Mouse (Mus musculus) midbrain, embryonic 11.5 days (tissue): ENCODE results near the gene Espl1. TPM values are rescaled to one million over a fixed set of nuclear protein-coding genes. Genes with fewer than 3 reads are reported as not detected.
"Not testable (repeated sequence)": the region's sequence is repeated elsewhere in the genome, so short reads cannot be mapped to it uniquely, and the experiment has no call there.

Experiments used
- ATAC-seq: fragments of 200-750 bp; cut with Nextera tagmentation; 2 replicates; pipeline ENCODE4 v1.8.0; 2017; ENCODE audit warnings: moderate TSS enrichment, moderate library complexity; ENCODE audit not compliant: low FRiP score
- DNase-seq: peaks from one replicate; pipeline ENCODE4 v3.0.0; 2015; ENCODE audit warnings: low spot score; ENCODE audit errors: missing footprints
- H3K27ac ChIP-seq: fragments of 300-500 bp; sonication (generic); 2 replicates; pipeline ENCODE4 v1.5.1; 2014; ENCODE audit warnings: low read depth, low read length
- H3K27me3 ChIP-seq: fragments of 300-500 bp; sonication (generic); 2 replicates; pipeline ENCODE4 v1.6.1; 2014; ENCODE audit warnings: mild to moderate bottlenecking, low read length, moderate library complexity, mixed read lengths; ENCODE audit not compliant: control insufficient read depth, insufficient read depth
- H3K36me3 ChIP-seq: fragments of 300-500 bp; sonication (generic); 2 replicates; pipeline ENCODE4 v1.6.1; 2014; ENCODE audit warnings: mild to moderate bottlenecking, low read length, moderate library complexity, mixed read lengths; ENCODE audit not compliant: control insufficient read depth, insufficient read depth
- H3K4me1 ChIP-seq: fragments of 300-500 bp; sonication (generic); 2 replicates; pipeline ENCODE4 v1.6.1; 2014; ENCODE audit warnings: low read length; ENCODE audit not compliant: control insufficient read depth, insufficient read depth
- H3K4me2 ChIP-seq: fragments of 300-500 bp; sonication (generic); 2 replicates; pipeline ENCODE4 v1.6.1; 2014; ENCODE audit warnings: mild to moderate bottlenecking, moderate library complexity
- H3K4me3 ChIP-seq: fragments of 300-500 bp; sonication (generic); 2 replicates; pipeline ENCODE4 v1.5.1; 2014; ENCODE audit warnings: low read depth, low read length
- H3K9ac ChIP-seq: fragments of 300-500 bp; sonication (generic); 2 replicates; pipeline ENCODE4 v1.6.1; 2014; ENCODE audit warnings: low read length
- H3K9me3 ChIP-seq: fragments of 300-500 bp; sonication (generic); 2 replicates; pipeline ENCODE4 v1.6.1; 2016; ENCODE audit warnings: low read length; ENCODE audit not compliant: control insufficient read depth
- WGBS: fragments of 180-500 bp; shearing (Covaris S2); extraction: QIAGEN DNeasy Blood & Tissue Kit; methylation state at CpG from one replicate; pipeline ENCODE4 v1.1.7; 2014; 5-methylcytosine and 5-hydroxymethylcytosine counted together
- polyA plus RNA-seq: library from polyadenylated mRNA; unstranded; fragments of >200 nt; fragmentation: Nextera tagmentation; extraction: Ambion mirVana; gene quantifications from 2 replicates; pipeline ENCODE4 v1.2.1, GENCODE M21; 2014

The Espl1 gene
- polyA plus RNA-seq, 1 experiment from 2014 or later, result 33.3 TPM

GRCm38 (mm10) chr15:102316263-102316662 is 20.2 kb downstream of the Espl1 start:
- peak; percentile 86 for DNase-seq
- H3K9ac ChIP-seq, result no peak overlapping the region
- H3K9me3 ChIP-seq, result no peaks in the 10 kb centered on the region
- H3K4me2 ChIP-seq, result no peak overlapping the region
- H3K27me3 ChIP-seq, result no peaks in the 10 kb centered on the region
- 91% methylated on average over 6 of the region's 6 CpGs for WGBS
- H3K4me1 ChIP-seq, result no peaks in the 10 kb centered on the region
- no peak overlapping the region for H3K27ac ChIP-seq
- H3K36me3 ChIP-seq, result peaks cover 31% of the 10 kb centered on the region
- ATAC-seq, result no peak
- no peak overlapping the region for H3K4me3 ChIP-seq

GRCm38 (mm10) chr15:102324654-102325473 is 28.8 kb downstream of the Espl1 start:
- peak overlapping the region; percentile 81; the same call in 1 of the 2 replicates for H3K4me2 ChIP-seq
- ATAC-seq, result no peak
- peaks cover 16% of the 10 kb centered on the region for H3K36me3 ChIP-seq
- H3K9ac ChIP-seq, result no peak overlapping the region
- H3K4me3 ChIP-seq, result no peak overlapping the region
- WGBS, result 69% methylated on average over 12 of the region's 12 CpGs
- DNase-seq, result no peak
- no peak overlapping the region for H3K27ac ChIP-seq
- no peaks in the 10 kb centered on the region for H3K27me3 ChIP-seq
- no peaks in the 10 kb centered on the region for H3K9me3 ChIP-seq
- H3K4me1 ChIP-seq, result peaks cover 8% of the 10 kb centered on the region

- no peaks in the 10 kb centered on the region for H3K27me3 ChIP-seq
- peak; percentile 96 for DNase-seq
- peak; percentile 93 for ATAC-seq
- H3K4me1 ChIP-seq, result peaks cover 8% of the 10 kb centered on the region
- H3K27ac ChIP-seq, result peak within 1 kb of the TSS; percentile 30; the same call in 1 of the 2 replicates
- H3K4me3 ChIP-seq, result peak within 1 kb of the TSS; percentile 87
- H3K36me3 ChIP-seq, result peaks cover 11% of the 10 kb centered on the region
- H3K9me3 ChIP-seq, result no peaks in the 10 kb centered on the region
- peak within 1 kb of the TSS; percentile 86 for H3K9ac ChIP-seq
- H3K4me2 ChIP-seq, result peak within 1 kb of the TSS; percentile 81
- under 1% methylated on average over 40 of the region's 40 CpGs for WGBS
These were observed 30.0 kb downstream of the Espl1 start, which contains the start of gene Pfdn5 for GRCm38 (mm10) chr15:102326022-102326576. TSS of gene Pfdn5 (plus strand) at chr15:102326116.

DNA sequence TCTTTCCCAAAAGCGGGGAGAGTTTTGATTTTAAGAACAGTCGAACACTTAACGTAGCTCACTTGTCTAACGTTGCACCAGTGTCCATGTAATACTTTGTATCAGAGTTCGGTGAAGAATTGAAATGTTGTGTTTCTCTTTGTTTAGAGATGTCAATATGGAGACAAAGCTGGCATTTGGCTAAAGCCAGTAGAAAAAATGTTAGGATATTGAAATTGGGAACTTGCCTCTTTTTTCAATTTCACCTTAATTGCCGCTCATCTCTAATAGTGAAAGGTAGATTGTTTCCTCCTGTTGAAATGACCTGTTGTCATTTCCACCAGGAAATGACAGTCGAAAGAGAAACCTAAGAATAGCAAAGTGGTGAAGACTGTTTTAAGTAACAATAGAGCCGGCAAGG is 30.8 kb downstream of the Espl1 start:
- H3K36me3 ChIP-seq, result peaks cover 11% of the 10 kb centered on the region
- no peaks in the 10 kb centered on the region for H3K27me3 ChIP-seq
- H3K9ac ChIP-seq, result peak overlapping the region; percentile 86
- H3K27ac ChIP-seq, result no peak overlapping the region
- ATAC-seq, result no peak
- no peak for DNase-seq
- H3K9me3 ChIP-seq, result no peaks in the 10 kb centered on the region
- peaks cover 11% of the 10 kb centered on the region for H3K4me1 ChIP-seq
- peak overlapping the region; percentile 81 for H3K4me2 ChIP-seq
- 74% methylated on average over 8 of the region's 8 CpGs for WGBS
- H3K4me3 ChIP-seq, result peak overlapping the region; percentile 87

- ATAC-seq, result peak; percentile 95
- Histone ChIP-seq H3K27me3 (no peaks in the 10 kb centered on the region), H3K36me3 (peaks cover 10% of the 10 kb centered on the region), H3K4me1 (peaks cover 20% of the 10 kb centered on the region), H3K4me3 (peak within 1 kb of the TSS; percentile 61), H3K27ac (no peak within 1 kb of the TSS), H3K4me2 (peak within 1 kb of the TSS; percentile 72), H3K9me3 (no peaks in the 10 kb centered on the region), H3K9ac (peak within 1 kb of the TSS; percentile 68)
- peak; percentile 98 for DNase-seq
- WGBS, result under 1% methylated on average over 30 of the region's 30 CpGs
These were observed 35.5 kb downstream of the Espl1 start, which contains the start of gene Myg1 for GRCm38 (mm10) chr15:102331610-102332015. TSS of gene Myg1 (plus strand) at chr15:102331709.

- Histone ChIP-seq H3K27ac (no peak overlapping the region), H3K4me1 (peaks cover 15% of the 10 kb centered on the region), H3K4me2 (no peak overlapping the region), H3K9me3 (no peaks in the 10 kb centered on the region), H3K27me3 (no peaks in the 10 kb centered on the region), H3K36me3 (peaks cover 25% of the 10 kb centered on the region), H3K9ac (no peak overlapping the region), H3K4me3 (no peak overlapping the region)
- 89% methylated on average over 8 of the region's 8 CpGs for WGBS
- ATAC-seq (no peak), DNase-seq (no peak)
These were observed 39.2 kb downstream of the Espl1 start for GRCm38 (mm10) chr15:102335254-102335653.

GRCm38 (mm10) chr15:102335925-102336324 is 39.9 kb downstream of the Espl1 start:
- peak; percentile 83 for DNase-seq
- H3K9me3 ChIP-seq, H3K4me3 ChIP-seq, ATAC-seq, H3K9ac ChIP-seq, H3K4me2 ChIP-seq, H3K27ac ChIP-seq, H3K27me3 ChIP-seq: not testable (repeated sequence)
- Histone ChIP-seq H3K36me3 (peaks cover 25% of the 10 kb centered on the region), H3K4me1 (peaks cover 15% of the 10 kb centered on the region)
- 93% methylated on average over 5 of the region's 5 CpGs for WGBS

DNA sequence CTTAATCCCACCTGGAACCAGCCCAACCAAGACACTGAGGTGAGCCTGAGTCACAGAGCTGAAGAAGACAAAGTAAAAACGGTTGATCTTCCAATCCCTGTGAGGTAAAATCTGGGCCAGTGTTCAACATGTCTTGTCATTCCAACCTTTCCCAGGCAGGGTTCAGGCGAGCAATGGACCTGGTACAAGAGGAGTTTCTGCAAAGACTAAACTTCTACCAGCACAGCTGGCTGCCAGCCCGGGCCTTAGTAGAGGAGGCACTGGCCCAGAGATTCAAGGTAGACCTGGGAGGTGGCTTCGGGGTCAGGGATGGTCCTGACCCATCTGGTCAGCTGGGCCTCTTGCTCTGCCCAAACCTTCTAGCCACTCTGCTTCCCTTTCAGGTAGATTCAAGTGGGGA is 40.9 kb downstream of the Espl1 start:
- ATAC-seq (no peak), DNase-seq (no peak)
- no peak overlapping the region for H3K4me2 ChIP-seq
- no peaks in the 10 kb centered on the region for H3K9me3 ChIP-seq
- H3K27ac ChIP-seq, result no peak overlapping the region
- no peaks in the 10 kb centered on the region for H3K27me3 ChIP-seq
- no peak overlapping the region for H3K4me3 ChIP-seq
- 92% methylated on average over 4 of the region's 4 CpGs for WGBS
- peaks cover 11% of the 10 kb centered on the region for H3K4me1 ChIP-seq
- no peak overlapping the region for H3K9ac ChIP-seq
- H3K36me3 ChIP-seq, result peaks cover 25% of the 10 kb centered on the region

- Histone ChIP-seq H3K4me3 (no peak overlapping the region), H3K4me1 (no peaks in the 10 kb centered on the region), H3K27ac (no peak overlapping the region), H3K9me3 (no peaks in the 10 kb centered on the region), H3K36me3 (peaks cover 28% of the 10 kb centered on the region), H3K27me3 (no peaks in the 10 kb centered on the region), H3K9ac (no peak overlapping the region), H3K4me2 (no peak overlapping the region)
- no peak for ATAC-seq
- 77% methylated on average over 5 of the region's 5 CpGs for WGBS
- DNase-seq, result no peak
These were observed 43.5 kb downstream of the Espl1 start for GRCm38 (mm10) chr15:102339612-102340011.
